In the genomic region with DNA sequence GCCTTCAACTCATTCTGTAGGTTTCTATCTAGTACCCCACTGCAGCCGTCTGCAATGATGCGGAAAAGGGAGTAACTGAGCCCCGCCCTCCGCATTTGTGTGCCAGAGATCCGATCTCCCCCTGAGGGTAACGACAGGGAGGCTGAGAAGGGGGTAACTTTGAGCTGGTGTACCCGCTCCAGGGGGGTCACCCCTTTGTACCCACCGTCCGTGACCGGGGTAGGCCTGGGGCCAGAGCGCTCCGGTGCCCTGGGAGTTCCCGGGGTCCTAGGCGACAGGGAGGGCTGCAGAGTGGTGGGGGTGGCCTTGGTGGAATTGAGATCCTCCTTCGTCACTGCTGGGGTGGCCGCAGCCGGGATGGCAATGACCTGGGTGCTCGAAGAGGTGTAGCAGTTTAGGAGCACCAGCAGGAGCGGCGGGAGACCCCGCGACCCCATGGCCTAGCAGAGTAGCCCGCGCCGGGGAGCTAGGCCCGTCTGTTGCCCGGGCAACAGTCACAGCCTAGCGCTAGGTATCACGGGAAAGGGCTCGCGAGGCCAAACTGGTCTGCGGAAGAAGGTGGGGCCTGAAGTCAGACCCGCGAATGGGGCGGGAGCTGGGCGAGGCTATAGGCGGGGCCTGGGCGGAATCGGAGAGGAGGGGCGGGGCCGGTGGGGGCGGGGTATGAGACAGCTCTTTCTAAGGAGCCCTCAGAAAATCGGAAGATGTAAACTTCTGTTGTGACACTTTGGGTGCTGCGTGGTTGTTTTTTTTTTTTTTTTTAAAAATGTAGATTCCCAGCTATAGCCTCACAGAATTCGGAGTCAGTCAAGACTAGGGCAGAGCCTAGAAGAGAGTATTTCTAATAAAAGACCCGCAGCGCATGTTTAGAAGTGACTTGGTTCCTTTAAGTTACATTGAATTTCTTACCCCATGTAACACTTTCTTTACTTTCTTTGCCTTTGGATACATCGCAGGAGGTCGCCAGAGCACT, we compare ENCODE assay signal across 7 mouse cellular contexts. TPM values are rescaled to one million over a fixed set of nuclear protein-coding genes. Genes with fewer than 3 reads are reported as not detected.
A peak's percentile ranks its signal among the peaks of the same experiment; 100 is the strongest.
DNase-seq lines count a peak whose midpoint lies in the region; ATAC-seq lines count a peak whose summit lies in the region.

Tctn1 (minus strand) TSS at position 528 of the 973 bp plus-strand sequence.

- ATAC-seq in intestine, embryonic 15.5 days: peak; percentile 98
- ATAC-seq in midbrain, embryonic 11.5 days (ENCODE audit: low FRiP score): peak; percentile 98

- no peaks in the 10 kb centered on the region for H3K27me3 ChIP-seq in intestine, embryonic 15.5 days (replicated peaks)
- H3K27me3 ChIP-seq in midbrain, embryonic 11.5 days (ENCODE audit: control insufficient read depth, insufficient read depth, low read length): no peaks in the 10 kb centered on the region

- intact Hi-C loops in gastrocnemius, postnatal 36 days (cut with DNase I): no loop called here
- intact Hi-C loops in left cerebral cortex, postnatal 36 days (cut with DNase I): no loop called here

- H3K4me1 ChIP-seq in intestine, embryonic 15.5 days (replicated peaks): no peaks in the 10 kb centered on the region
- H3K4me1 ChIP-seq in midbrain, embryonic 11.5 days (ENCODE audit: control insufficient read depth, insufficient read depth, low read length): peaks cover 7% of the 10 kb centered on the region

- H3K36me3 ChIP-seq in intestine, embryonic 15.5 days: no peaks in the 10 kb centered on the region
- H3K36me3 ChIP-seq in midbrain, embryonic 11.5 days (ENCODE audit: control insufficient read depth, insufficient read depth, low read length): no peaks in the 10 kb centered on the region

- H3K4me2 ChIP-seq in intestine, embryonic 15.5 days (replicated peaks): peak within 1 kb of the TSS; percentile 87
- H3K4me2 ChIP-seq in midbrain, embryonic 11.5 days: peak within 1 kb of the TSS; percentile 85

- H3K9me3 ChIP-seq in intestine, embryonic 15.5 days: no peaks in the 10 kb centered on the region
- H3K9me3 ChIP-seq in midbrain, embryonic 11.5 days (ENCODE audit: control insufficient read depth, low read length): no peaks in the 10 kb centered on the region

- H3K4me3 ChIP-seq in intestine, embryonic 15.5 days (replicated peaks): peak within 1 kb of the TSS; percentile 84
- peak within 1 kb of the TSS; percentile 78 for H3K4me3 ChIP-seq in midbrain, embryonic 11.5 days (ENCODE audit: low read depth, low read length)

- 2% methylated on average over 49 of the region's 49 CpGs for WGBS in intestine, embryonic 15.5 days
- WGBS in midbrain, embryonic 11.5 days: 2% methylated on average over 48 of the region's 49 CpGs

- no peak within 1 kb of the TSS for H3K27ac ChIP-seq in intestine, embryonic 15.5 days
- H3K27ac ChIP-seq in midbrain, embryonic 11.5 days (ENCODE audit: low read depth, low read length): peak within 1 kb of the TSS; percentile 22

- DNase-seq in adrenal gland, adult 2 months: peak; percentile 93
- DNase-seq in embryo, embryonic 11.5 days (ENCODE audit: low read depth, low spot score): peak; percentile 92
- peak; percentile 77 to 90 for DNase-seq in gastrocnemius, postnatal 36 days
- DNase-seq in left cerebral cortex, postnatal 36 days (ENCODE audit: low spot score in 2 of 2): peak; percentile 77 to 83
- peak; percentile 99 for DNase-seq in midbrain, embryonic 11.5 days (ENCODE audit: low spot score, missing footprints)
- DNase-seq in skeletal muscle tissue, adult 2 months (ENCODE audit: low read depth, low spot score): peak; percentile 93

- H3K9ac ChIP-seq in intestine, embryonic 15.5 days: peak within 1 kb of the TSS; percentile 81
- peak within 1 kb of the TSS; percentile 88 for H3K9ac ChIP-seq in midbrain, embryonic 11.5 days (ENCODE audit: low read length)

RNA-seq across cellular contexts. Expression of gene Tctn1, which starts in this region (rescaled TPM):
- 10 to 100 TPM; 11.4 to 14.2 TPM for total RNA-seq in adrenal gland, adult 2 months (2021)
- 47.0 and 58.3 TPM in 2 replicates for polyA plus RNA-seq in adrenal gland, adult 2 months (2012; rRNA removed)
- total RNA-seq in gastrocnemius, postnatal 36 days (2021): 1 to 10 TPM; 1.6 to 2.2 TPM
- 3.0 and 3.2 TPM in 2 replicates for polyA plus RNA-seq in intestine, embryonic 15.5 days (2015; fragmentation: Nextera tagmentation; extraction: Ambion mirVana)
- 10 to 100 TPM; 12.2 to 14.5 TPM for total RNA-seq in left cerebral cortex, postnatal 36 days (2021)
- polyA plus RNA-seq in midbrain, embryonic 11.5 days (2014; fragmentation: Nextera tagmentation; extraction: Ambion mirVana): 4.3 and 4.8 TPM in 2 replicates
